Comparison of ENCODE assay signal across 22 mouse cellular contexts in the genomic region with DNA sequence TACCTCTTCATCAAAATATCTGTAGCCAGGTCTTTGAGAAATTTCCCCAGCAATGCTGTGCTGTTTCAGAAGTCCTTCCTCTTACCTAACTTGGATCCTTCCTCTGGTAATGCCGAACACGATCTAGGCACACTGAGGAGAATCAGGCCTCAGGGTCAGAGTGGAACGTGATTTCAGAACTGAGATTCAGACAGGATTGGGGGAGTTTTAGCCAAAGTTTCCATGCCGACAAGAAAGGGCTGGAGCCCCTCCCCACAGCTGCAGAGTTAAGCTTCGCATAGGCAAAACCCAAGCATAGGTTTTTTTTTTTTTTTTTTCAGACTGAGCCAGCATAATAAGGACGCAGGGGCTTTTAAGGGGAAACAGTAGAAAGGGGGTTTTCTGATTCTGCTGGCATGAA. TPM values are rescaled to one million over a fixed set of nuclear protein-coding genes. Genes with fewer than 3 reads are reported as not detected.
DNase-seq lines count a peak whose midpoint lies in the region; ATAC-seq and TF ChIP-seq lines count a peak whose summit lies in the region.
"Had no signal": no experiment of that assay in that cellular context is flagged by ENCODE, and none has a peak within 500 bp of the region (broad histone marks: within the 10 kb centered on the region; RNA-seq: fewer than 3 reads in every experiment).

No protein-coding gene starts in this region.

- H3K9ac ChIP-seq in forebrain, embryonic 16.5 days (replicated peaks; ENCODE audit: low read depth, low read length), result no peak overlapping the region
- H3K9ac ChIP-seq in limb, embryonic 11.5 days (ENCODE audit: low read length), result no peak overlapping the region
- H3K9ac ChIP-seq in stomach, postnatal 0 days (ENCODE audit: low read length), result no peak overlapping the region
- H3K9ac ChIP-seq: forebrain, embryonic 12.5 days; heart, embryonic 12.5 days; hindbrain, embryonic 15.5 days; intestine, embryonic 15.5 days; liver, postnatal 0 days; neural tube, embryonic 13.5 days had no signal

- peaks cover 8% of the 10 kb centered on the region; the same call in 1 of the 2 replicates for H3K27me3 ChIP-seq in forebrain, embryonic 10.5 days (ENCODE audit: poor library complexity, severe bottlenecking)
- H3K27me3 ChIP-seq in forebrain, embryonic 16.5 days (replicated peaks; ENCODE audit: control insufficient read depth, insufficient read depth, low read length), result no peaks in the 10 kb centered on the region; the same call in 1 of the 2 replicates
- H3K27me3 ChIP-seq in limb, embryonic 11.5 days (ENCODE audit: control insufficient read depth, insufficient read depth, low read length), result no peaks in the 10 kb centered on the region
- no peaks in the 10 kb centered on the region for H3K27me3 ChIP-seq in stomach, postnatal 0 days (ENCODE audit: control insufficient read depth, insufficient read depth, low read length)
- H3K27me3 ChIP-seq: hindbrain, embryonic 15.5 days had no signal

- 18% methylated on average over 6 of the region's 6 CpGs for WGBS in forebrain, embryonic 10.5 days
- 23% methylated on average over 6 of the region's 6 CpGs for WGBS in forebrain, embryonic 16.5 days
- 11% methylated on average over 6 of the region's 6 CpGs for WGBS in limb, embryonic 11.5 days
- 66% methylated on average over 6 of the region's 6 CpGs for WGBS in stomach, postnatal 0 days

- no peaks in the 10 kb centered on the region for H3K9me3 ChIP-seq in forebrain, embryonic 10.5 days
- no peaks in the 10 kb centered on the region for H3K9me3 ChIP-seq in forebrain, embryonic 16.5 days (ENCODE audit: control insufficient read depth, low read length)
- no peaks in the 10 kb centered on the region for H3K9me3 ChIP-seq in limb, embryonic 11.5 days (ENCODE audit: control insufficient read depth, low read length)
- no peaks in the 10 kb centered on the region for H3K9me3 ChIP-seq in stomach, postnatal 0 days (ENCODE audit: control insufficient read depth, low read length)
- H3K9me3 ChIP-seq: forebrain, embryonic 12.5 days; heart, embryonic 12.5 days; hindbrain, embryonic 15.5 days; intestine, embryonic 15.5 days; neural tube, embryonic 13.5 days had no signal

- peak overlapping the region; percentile 34 for H3K4me3 ChIP-seq in forebrain, embryonic 10.5 days
- no peak overlapping the region for H3K4me3 ChIP-seq in forebrain, embryonic 16.5 days (replicated peaks; ENCODE audit: low read length)
- H3K4me3 ChIP-seq in left cerebral cortex, adult 2 months, result no peak overlapping the region
- no peak overlapping the region for H3K4me3 ChIP-seq in limb, embryonic 11.5 days (ENCODE audit: low read depth, low read length)
- no peak overlapping the region for H3K4me3 ChIP-seq in stomach, postnatal 0 days (ENCODE audit: low read depth, low read length)
- H3K4me3 ChIP-seq: forebrain, embryonic 12.5 days; heart, embryonic 12.5 days; hindbrain, embryonic 15.5 days; intestine, embryonic 15.5 days; neural tube, embryonic 13.5 days had no signal

- TF ChIP-seq EP300 in stomach, postnatal 0 days (optimal IDR thresholded peaks at IDR 0.05), result no peak

- DNase-seq in forebrain, embryonic 10.5 days (ENCODE audit: extremely low spot score, low spot score), result no peak
- DNase-seq in left cerebral cortex, adult 2 months (ENCODE audit: extremely low spot score in 1 of 2, low spot score in 2 of 2), result no peak
- DNase-seq in left cerebral cortex, postnatal 25 days (ENCODE audit: low spot score in 2 of 2), result no peak
- DNase-seq in brain, embryonic 14.5 days (ENCODE audit: low read depth), result peak; percentile 24
- DNase-seq in limb, embryonic 11.5 days (ENCODE audit: low spot score), result peak; percentile 42
- DNase-seq in right cerebral cortex, postnatal 36 days (ENCODE audit: low spot score in 2 of 2), result no peak
- no peak for DNase-seq in stomach, postnatal 0 days (ENCODE audit: low spot score)
- DNase-seq: adrenal gland, postnatal 36 days; cerebellum, adult 2 months; kidney, adult 9 months; kidney, postnatal 4 days; liver, postnatal 0 days; lung, postnatal 14 days; right cerebral cortex, adult 18-20 months; thymus, postnatal 36 days had no signal

- TF ChIP-seq POLR2A in brain, embryonic 14.5 days (IDR thresholded peaks at IDR 0.05; ENCODE audit: borderline replicate concordance, extremely low read depth, insufficient read depth, insufficient read length, poor library complexity, severe bottlenecking), result no peak

- no peak overlapping the region for H3K4me2 ChIP-seq in forebrain, embryonic 16.5 days (ENCODE audit: low read length)
- peak overlapping the region; percentile 25; the same call in 1 of the 2 replicates for H3K4me2 ChIP-seq in limb, embryonic 11.5 days (ENCODE audit: low read depth, severe bottlenecking)
- no peak overlapping the region for H3K4me2 ChIP-seq in stomach, postnatal 0 days (replicated peaks; ENCODE audit: low read depth)
- H3K4me2 ChIP-seq: forebrain, embryonic 12.5 days; heart, embryonic 12.5 days; hindbrain, embryonic 15.5 days; intestine, embryonic 15.5 days had no signal

- H3K4me1 ChIP-seq in forebrain, embryonic 10.5 days, result peaks cover 94% of the 10 kb centered on the region
- peaks cover 11% of the 10 kb centered on the region for H3K4me1 ChIP-seq in forebrain, embryonic 16.5 days (replicated peaks; ENCODE audit: control insufficient read depth, insufficient read depth, low read length)
- peaks cover 63% of the 10 kb centered on the region for H3K4me1 ChIP-seq in limb, embryonic 11.5 days (ENCODE audit: control insufficient read depth, insufficient read depth, low read length)
- 0 out of 2 replicates have a peak, but pooled peaks cover 2% of the 10 kb centered on the region for H3K4me1 ChIP-seq in stomach, postnatal 0 days (replicated peaks; ENCODE audit: control insufficient read depth, insufficient read depth)

- ATAC-seq in forebrain, embryonic 16.5 days, result no peak
- ATAC-seq in limb, embryonic 11.5 days (ENCODE audit: insufficient number of reproducible peaks, low FRiP score, low TSS enrichment, low read depth), result no peak
- ATAC-seq in stomach, postnatal 0 days (ENCODE audit: low FRiP score, low TSS enrichment), result no peak
- ATAC-seq: CD4-positive, CD25-positive, alpha-beta regulatory T cell, adult 4 months; intestine, embryonic 15.5 days; liver, postnatal 0 days had no signal

- peaks cover 42% of the 10 kb centered on the region for H3K36me3 ChIP-seq in forebrain, embryonic 10.5 days (replicated peaks)
- no peaks in the 10 kb centered on the region for H3K36me3 ChIP-seq in forebrain, embryonic 16.5 days (ENCODE audit: control insufficient read depth, insufficient read depth)
- no peaks in the 10 kb centered on the region for H3K36me3 ChIP-seq in limb, embryonic 11.5 days (ENCODE audit: control insufficient read depth, insufficient read depth, low read length)
- no peaks in the 10 kb centered on the region for H3K36me3 ChIP-seq in stomach, postnatal 0 days (ENCODE audit: control insufficient read depth, insufficient read depth, low read length)
- H3K36me3 ChIP-seq: forebrain, embryonic 12.5 days; heart, embryonic 12.5 days; hindbrain, embryonic 15.5 days; intestine, embryonic 15.5 days; neural tube, embryonic 13.5 days had no signal

- peak overlapping the region; percentile 75 for H3K27ac ChIP-seq in forebrain, embryonic 10.5 days
- H3K27ac ChIP-seq in forebrain, embryonic 16.5 days (ENCODE audit: low read length), result no peak overlapping the region
- peak overlapping the region; percentile 32; the same call in 1 of the 2 replicates for H3K27ac ChIP-seq in left cerebral cortex, adult 2 months
- peak overlapping the region; percentile 57 for H3K27ac ChIP-seq in limb, embryonic 11.5 days (replicated peaks; ENCODE audit: low read depth, low read length)
- H3K27ac ChIP-seq in stomach, postnatal 0 days (replicated peaks), result no peak overlapping the region
- H3K27ac ChIP-seq: forebrain, embryonic 12.5 days; hindbrain, embryonic 15.5 days; intestine, embryonic 15.5 days; neural tube, embryonic 13.5 days had no signal

- intact Hi-C loops in left cerebral cortex, adult 2 months (cut with DNase I), result no loop called here
- intact Hi-C loops in left cerebral cortex, postnatal 25 days (cut with DNase I), result no loop called here

- TF ChIP-seq CTCF in left cerebral cortex, adult 2 months (IDR thresholded peaks at IDR 0.05), result no peak
- TF ChIP-seq CTCF in brain, embryonic 14.5 days (IDR thresholded peaks at IDR 0.05; ENCODE audit: borderline replicate concordance, extremely low read depth, insufficient read depth, insufficient read length), result no peak
- no peak for TF ChIP-seq CTCF in stomach, postnatal 0 days (IDR thresholded peaks at IDR 0.05; ENCODE audit: low read depth)

RNA-seq across cellular contexts. Expression of gene Zbtb16, which starts 12.2 kb away (rescaled TPM):
- 27.0 and 29.1 TPM in 2 replicates for polyA plus RNA-seq in forebrain, embryonic 10.5 days (2016; fragmentation: Nextera tagmentation; extraction: Ambion mirVana)
- 5.1 and 6.1 TPM in 2 replicates for polyA plus RNA-seq in forebrain, embryonic 16.5 days (2015; fragmentation: Nextera tagmentation; extraction: Ambion mirVana)
- 100 to 1,000 TPM in 1 of 2 experiments, 10 to 100 TPM in 1; 92.9 to 111 TPM for total RNA-seq in left cerebral cortex, adult 2 months (2021)
- total RNA-seq in left cerebral cortex, postnatal 25 days (2021), result 10 to 100 TPM; 71.7 to 73.7 TPM
- polyA plus RNA-seq in brain, embryonic 14.5 days (2012; rRNA removed), result 2.3 and 4.1 TPM in 2 replicates
- 5.9 and 7.5 TPM in 2 replicates for polyA plus RNA-seq in limb, embryonic 11.5 days (2014; fragmentation: Nextera tagmentation; extraction: Ambion mirVana)
- polyA plus RNA-seq in stomach, postnatal 0 days (2015; fragmentation: Nextera tagmentation; extraction: Ambion mirVana), result 1.2 and 1.7 TPM in 2 replicates
- polyA plus RNA-seq: CD4-positive, CD25-positive, alpha-beta regulatory T cell, adult 4 months had no signal

Comparison
In these comparisons a context has a peak if more than half of its experiments do, and no peak if none do; other contexts are left out.
1. H3K27ac ChIP-seq: peak in forebrain, embryonic 10.5 days (single experiment), left cerebral cortex, adult 2 months (single experiment) and limb, embryonic 11.5 days (single experiment); none in forebrain, embryonic 16.5 days (single experiment) and stomach, postnatal 0 days (single experiment).
2. DNase-seq: peak in brain, embryonic 14.5 days (single experiment) and limb, embryonic 11.5 days (single experiment); none in forebrain, embryonic 10.5 days (single experiment), left cerebral cortex, adult 2 months (0 of 2), left cerebral cortex, postnatal 25 days (0 of 2), right cerebral cortex, postnatal 36 days (0 of 2) and stomach, postnatal 0 days (single experiment).